Mouse (Mus musculus) lung, adult 18-20 months (tissue): ENCODE measurements around the gene Thap12.

ENCODE experiments used
- DNase-seq, 2 experiments: peaks; one replicate each; pipeline ENCODE4 v3.0.0; 2022; ENCODE audit warnings: mixed read lengths in 2 of 2

Thap12 gene

DNA sequence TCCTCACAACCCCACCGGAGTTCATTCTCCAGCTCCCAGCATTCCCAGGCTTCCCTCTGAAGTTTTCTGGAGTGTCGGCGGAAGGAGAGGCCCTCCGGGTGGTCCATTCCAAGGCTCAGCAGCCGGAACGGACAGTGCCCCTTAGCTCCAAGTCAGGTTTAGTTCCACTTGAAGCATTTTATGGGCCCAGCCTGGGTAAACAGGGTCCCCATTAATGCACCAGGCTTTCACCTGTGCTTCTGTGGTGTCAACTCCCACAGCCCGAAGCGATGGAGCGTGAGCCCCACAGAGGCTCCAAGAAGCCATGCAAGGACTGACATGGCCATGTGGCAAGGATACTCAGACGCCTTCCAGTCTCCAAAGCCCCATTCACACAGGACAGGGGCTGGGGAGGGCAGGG is 61.0 kb downstream of the Thap12 start:
- no peak for DNase-seq

DNA sequence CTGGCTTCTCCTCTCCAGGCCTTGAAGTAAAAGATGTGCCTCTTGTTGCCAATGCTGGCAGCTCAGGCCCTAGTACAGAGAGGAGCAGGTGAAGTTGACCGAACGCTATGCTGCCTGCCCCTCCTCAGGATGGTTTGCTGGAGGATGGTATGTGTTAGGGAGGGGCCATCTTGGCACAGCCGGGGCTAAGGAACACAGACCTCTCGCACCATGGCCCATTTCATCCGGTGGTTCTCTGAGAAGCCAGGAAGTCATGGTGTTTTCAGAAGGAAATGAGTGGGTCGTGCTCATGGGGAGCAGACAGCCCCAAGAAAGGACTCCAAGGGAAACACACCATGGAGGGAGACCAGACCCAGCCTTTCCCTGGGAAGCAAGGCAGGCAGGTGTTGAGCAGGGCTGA is 64.4 kb downstream of the Thap12 start:
- no peak for DNase-seq
